Mouse (Mus musculus): ENCODE results near the gene Lef1. TPM values are rescaled to one million over a fixed set of nuclear protein-coding genes. Genes with fewer than 3 reads are reported as not detected.
A peak's percentile ranks its signal among the peaks of the same experiment; 100 is the strongest.

The Lef1 gene
- polyA plus RNA-seq, 1 experiment = 2.3 TPM

DNA sequence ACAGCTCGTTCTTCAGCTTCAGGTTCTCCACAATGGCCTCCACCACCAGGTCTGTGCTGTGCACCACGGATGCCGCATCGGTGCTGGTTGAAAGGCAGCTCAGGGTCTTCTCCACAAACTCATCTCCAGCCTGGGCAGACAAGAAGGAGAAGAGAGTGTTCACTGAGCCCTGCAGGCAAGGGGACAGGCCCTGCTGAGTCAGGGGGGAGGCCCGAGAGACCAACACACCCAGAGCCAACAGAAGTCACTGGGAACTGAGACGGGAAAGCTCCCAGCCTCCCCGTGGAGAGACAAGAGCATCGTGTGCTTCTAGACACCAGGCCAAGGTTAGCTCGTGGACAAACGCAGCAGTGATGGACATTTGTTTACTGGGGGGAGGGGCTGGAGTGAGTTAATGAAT, 138.2 kb downstream of the Lef1 start:
- no peak for DNase-seq (ENCODE audit: low spot score)

DNA sequence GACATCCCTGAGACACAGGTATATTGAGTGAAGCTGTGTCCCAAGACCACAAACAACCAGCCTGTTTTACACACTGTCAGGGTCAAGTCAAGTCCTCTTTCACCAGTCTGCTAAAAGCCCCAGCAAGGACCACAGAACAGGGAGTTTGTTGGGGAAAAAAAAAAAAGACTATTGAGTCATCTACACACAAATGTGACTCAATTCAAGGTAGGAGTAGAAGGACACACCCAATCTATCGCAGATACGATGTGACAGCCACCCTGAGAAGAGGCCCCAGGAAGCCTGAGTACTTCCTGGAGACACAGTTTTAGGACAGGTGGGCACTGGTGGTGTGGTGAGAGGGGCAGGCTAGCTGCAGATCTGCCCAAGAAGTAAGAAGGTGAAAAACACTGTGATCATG, 140.0 kb downstream of the Lef1 start:
- DNase-seq (ENCODE audit: low spot score) = no peak

DNA sequence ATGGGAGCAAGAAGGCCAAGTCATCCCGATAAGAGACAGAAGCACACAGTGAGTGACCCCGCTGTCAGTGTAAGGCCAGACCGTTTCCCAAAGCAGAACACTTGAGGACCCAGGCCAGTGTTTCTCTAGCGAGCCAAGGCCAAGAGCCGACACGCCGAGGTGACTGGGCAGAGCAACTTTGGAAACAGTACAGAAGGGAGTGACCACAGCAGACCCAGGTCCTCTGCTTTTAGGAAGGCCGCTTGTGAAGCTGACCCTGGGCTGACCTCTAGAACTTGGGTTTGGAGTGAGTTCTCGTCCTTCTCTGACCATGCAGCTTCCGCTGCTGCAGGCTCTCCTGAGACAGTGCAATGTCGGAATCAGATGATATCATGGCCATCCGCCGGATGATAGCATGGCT, 140.7 kb downstream of the Lef1 start:
- DNase-seq (ENCODE audit: low spot score) = no peak

DNA sequence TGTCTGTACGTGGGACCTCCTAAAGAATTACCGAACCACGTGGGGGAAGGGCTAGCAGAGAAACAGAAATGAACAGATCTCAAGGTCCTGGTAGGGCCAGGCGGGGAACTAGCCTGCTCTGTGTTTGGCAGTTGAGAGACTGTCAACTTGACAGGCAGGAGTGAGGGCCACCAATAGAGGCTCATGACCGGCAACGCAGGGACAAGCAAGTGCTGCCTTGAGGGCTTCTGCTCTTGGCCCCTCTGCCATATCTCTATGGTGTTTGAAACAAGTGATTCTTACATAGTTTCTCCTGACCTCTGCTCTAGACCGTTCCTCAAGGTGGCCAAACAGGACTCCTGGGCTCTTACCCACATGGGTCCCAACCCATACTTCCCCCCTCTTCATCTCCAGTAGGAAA, 141.3 kb downstream of the Lef1 start:
- DNase-seq (ENCODE audit: low spot score) = no peak

DNA sequence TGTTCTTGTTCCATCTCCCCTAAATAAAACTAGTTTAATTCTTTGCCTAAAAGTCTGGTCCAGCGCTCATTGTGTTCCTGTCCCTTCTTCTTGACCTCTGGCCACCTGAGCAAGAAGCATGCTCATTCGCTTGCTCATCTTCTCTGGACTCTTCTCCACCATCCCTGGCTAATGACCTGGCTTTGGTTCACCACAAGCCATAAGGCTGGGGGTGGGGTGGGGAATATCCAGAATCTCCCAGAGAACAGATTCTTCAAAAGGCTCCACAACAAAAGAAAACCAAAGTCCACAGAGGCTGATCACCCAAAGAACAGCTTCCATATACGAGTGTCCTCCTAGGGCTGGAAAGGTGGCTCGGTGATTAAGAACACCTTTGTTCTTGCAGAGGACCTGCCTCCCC, 144.7 kb downstream of the Lef1 start:
- DNase-seq (ENCODE audit: low spot score) = no peak

DNA sequence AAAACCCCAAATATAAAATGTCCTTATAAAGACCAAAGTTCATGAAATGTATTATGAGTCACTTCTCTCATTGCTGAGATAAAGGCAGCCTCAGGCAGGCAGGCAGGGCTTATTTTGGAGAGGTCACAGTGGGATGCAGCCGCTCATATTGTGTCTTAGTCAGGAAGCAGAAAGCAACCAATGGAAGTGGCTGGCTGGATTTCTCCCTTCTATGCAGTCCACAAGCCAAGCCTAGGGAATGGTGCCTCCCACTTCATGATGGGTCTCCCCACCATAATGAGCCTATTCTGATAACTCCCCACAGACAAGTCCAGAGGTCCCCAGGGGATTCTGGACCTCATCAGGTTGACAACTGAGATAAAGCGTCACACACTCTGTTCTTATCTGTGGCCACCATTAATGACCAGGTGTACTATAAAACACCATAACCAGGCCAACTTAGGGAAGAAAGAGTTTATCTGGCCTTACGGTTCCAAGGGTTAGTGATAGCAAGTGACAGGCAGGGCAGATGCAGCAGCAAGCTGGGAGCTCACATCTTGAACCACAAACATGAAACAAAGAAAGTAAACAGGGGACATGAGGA, 145.2 kb downstream of the Lef1 start:
- DNase-seq (ENCODE audit: low spot score) = no peak

DNA sequence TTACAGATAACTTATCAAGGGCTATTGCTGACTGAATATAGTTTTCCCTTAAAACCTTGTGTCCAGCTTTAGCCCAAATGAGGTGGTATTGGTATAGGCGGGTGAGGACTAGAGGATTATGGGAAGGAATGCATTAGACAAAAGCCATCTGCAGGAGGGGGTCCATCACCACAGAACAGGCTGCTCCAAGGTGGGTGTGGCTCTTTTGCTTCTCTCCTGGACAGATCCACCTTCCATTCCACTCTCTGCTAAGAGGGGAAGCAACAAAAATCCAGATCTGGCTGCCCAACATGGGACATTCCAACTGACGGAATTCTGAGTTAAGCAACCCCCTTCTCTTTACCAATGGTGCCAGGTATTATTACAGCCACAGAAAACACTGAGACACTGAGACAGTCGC, 148.7 kb downstream of the Lef1 start:
- DNase-seq (ENCODE audit: low spot score) = no peak

DNA sequence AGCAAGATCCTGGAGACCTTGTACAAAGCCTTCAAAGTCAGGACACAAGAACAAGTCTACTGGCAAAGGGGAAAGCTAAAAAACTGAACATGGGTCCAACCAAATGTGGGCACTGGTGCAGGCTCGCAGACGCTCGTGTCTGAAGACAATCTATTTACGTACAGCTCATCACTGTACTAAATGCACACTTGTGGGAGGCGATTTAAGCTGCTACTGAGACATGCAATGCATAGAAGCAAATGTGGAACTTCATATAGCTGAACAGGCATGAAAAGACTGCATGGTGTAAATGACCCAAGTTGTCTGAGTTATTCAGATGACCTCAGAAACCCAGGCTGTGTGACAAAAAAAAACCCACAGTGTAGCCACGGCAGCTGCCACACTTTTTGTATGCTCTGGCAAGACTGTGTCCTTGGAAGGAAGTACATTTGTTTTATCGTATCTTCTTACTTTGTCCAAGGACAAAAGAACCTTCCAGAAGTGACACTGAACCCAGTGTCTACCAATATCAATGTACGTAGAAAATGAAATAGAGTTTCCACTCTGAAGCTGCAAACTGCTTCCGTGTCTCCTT, 149.2 kb downstream of the Lef1 start:
- no peak for DNase-seq (ENCODE audit: low spot score)

DNA sequence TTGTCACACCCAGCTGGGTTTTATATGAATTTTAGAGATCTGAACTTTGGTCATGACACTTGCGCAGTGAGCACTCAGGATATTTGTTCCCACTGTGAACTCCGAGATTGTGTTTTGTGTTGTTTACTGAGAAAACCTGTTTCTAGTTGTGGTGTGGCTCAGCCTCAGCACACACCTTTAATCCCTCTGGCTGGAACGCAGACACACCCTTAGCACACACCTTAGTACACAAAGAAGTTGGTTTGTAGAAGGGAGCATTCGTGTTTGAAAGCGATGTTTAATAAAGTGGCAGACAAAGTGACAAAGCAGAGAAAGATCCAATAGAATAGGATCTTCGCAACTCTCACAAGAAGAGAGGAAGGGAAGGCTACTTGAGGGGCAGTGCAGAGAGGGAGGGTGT, 150.1 kb downstream of the Lef1 start:
- DNase-seq (ENCODE audit: low spot score) = no peak

DNA sequence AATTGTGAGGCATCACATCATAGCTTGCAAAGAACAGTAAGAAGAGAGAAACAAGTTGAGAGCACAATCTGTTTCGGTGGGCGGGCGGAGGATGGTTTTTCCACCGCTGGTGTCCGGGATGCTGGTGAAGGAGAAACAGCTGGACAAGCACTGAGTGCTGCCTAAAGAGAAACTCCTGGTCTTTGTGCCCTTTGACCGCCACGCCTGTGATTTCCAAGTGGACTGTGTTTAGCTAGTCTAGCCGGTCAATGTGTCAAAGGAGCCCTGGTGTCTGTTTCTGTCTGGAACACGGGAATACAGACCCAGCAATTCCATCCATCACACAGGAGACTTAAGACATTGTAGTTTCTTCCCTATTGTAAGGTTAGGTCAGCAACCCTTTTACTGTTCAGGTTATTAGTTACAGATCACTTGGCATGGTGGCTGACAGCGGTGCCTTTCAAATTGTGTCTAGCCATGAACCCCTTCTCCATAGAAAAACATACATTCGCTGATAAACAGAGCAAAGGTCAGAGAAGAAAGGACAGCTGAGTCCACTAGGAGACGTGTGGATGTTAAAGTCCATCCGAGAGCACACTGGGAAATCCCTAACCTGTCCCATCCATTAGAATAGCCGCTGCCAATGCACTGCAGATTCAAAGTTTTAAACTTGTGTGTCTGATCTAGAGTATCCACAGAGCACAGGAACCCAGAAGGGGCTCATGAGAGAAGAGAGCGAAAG, 153.7 kb downstream of the Lef1 start:
- DNase-seq (ENCODE audit: low spot score) = no peak

DNA sequence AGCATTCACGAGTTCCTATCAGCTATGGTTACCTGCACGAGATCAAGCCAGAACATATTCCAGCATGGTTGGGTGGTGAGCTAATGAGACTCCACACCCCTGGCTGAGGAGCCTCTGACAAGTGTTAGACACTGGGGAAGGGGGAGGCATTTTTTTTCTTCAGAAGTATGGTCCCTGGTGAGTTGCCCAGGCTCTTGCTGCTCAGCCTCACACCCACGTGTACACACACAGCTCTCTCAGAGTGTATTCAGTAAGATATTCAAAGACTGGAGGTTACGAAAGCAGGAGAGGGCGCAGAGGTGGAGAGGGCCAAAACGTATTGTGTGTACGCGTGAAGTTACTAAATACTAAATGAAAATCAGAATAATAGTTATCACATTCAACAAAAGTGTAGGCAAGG, 155.2 kb downstream of the Lef1 start:
- DNase-seq (ENCODE audit: low spot score) = no peak

DNA sequence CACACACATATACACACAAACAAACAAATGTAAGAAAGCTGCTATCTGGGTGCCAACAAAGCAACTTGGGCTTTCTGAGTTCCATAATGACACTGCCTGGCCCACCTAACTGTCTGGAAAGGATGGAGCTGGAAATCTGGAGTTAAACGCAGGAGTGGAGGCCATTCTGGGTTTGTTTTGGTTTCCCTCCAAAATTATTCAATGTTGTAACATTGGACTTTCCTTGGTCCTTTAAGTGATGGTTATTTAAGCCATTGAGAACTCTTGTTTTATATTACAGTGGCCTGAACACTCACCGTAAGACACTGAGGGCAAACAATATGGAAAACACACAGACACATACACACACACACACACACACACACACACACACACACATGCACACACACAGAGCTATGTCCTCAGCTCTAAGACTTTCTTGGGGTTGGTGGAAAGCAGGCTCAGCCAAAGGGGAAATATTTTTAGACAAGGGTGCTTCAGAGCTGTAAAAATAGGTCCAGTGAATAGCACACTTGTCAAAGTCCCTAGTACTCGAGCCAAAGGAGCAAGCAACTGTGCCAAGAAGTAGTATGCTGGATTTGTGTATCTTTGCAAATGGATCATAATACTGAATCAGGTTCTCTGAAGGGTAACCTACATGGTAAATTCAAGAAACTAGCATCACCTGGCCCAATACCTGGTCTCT, 156.2 kb downstream of the Lef1 start:
- no peak for DNase-seq (ENCODE audit: low spot score)

DNA sequence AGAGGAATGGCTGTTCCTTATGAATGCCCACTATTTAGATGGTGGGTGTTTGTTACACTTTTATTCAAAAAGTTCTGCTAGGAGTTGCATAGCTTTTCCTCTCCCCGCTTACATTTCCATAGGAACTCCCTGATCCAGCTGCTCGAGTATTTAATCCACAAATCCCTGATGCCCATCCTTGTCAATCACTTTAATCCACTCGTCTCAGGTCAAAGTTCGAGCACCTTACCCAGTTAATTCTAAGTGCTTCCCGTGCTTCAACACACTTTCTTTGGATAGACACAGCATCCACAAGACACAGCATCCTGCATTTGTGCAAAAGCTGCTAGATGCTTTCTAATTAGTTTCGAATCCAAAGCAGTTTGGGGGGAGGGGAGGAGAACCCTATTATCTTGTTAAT, 160.1 kb downstream of the Lef1 start:
- DNase-seq (ENCODE audit: low spot score) = no peak

DNA sequence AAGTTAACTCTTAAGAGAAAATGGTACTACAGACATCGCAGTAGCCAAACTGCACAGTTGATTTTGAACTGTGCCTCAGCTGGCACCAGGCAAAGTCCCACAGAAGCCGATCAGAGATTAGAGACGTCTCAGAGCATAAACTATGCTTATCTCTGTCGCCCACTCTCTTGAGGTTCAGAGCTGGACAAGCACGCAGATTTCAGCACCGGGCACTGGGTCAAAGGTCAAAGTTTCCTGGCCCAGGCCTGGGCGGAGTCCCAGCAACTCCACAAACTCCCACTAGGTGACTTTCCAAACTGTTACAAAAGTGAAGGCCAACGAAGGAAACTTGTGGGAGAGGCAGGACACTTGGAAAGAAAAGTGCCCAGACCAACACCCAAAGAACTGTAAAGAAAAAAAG, 160.9 kb downstream of the Lef1 start:
- no peak for DNase-seq (ENCODE audit: low spot score)

DNA sequence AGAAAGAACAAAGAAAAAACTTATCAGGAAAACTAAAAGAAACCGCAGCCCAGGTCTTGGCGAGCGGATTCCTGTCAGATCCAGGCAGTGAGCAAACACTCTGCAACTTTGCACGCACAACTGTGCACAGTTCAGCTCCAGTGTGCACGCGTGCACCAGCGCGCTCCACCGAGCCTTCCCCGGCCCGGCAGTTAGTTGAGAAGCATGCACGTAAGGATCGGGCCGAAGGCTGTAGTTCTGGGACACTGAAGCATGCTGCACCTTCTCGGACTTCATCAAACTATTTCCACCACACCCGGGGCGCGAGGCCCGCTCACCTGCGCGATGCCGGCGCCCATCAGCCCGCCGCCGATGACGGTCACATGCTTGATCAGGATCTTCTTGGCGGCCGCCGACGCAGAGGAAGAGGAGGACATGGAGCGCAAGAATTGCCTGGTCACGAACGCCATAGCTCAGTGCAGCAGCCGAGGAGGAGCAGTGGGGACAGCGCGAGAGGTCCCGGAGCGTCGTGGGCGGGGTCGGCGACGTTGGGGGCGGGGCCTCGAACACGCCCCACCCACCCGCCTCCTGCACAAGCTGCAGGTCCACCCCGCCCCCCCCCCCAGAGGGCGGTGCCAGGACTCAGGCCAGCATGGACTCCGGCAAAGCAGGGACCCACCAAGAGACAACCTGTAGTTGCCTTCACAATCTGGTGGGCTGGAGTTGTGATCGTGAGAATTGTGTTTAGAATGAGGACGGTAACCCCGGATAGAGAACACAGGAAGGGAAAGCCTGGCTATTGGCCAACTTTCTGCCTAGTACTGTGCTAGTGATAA, 161.5 kb downstream of the Lef1 start, which contains the start of gene Hadh:
TSS of gene Hadh (minus strand) at position 543 of the 815 bp plus-strand sequence.
- DNase-seq (ENCODE audit: low spot score) = peak; percentile 65

DNA sequence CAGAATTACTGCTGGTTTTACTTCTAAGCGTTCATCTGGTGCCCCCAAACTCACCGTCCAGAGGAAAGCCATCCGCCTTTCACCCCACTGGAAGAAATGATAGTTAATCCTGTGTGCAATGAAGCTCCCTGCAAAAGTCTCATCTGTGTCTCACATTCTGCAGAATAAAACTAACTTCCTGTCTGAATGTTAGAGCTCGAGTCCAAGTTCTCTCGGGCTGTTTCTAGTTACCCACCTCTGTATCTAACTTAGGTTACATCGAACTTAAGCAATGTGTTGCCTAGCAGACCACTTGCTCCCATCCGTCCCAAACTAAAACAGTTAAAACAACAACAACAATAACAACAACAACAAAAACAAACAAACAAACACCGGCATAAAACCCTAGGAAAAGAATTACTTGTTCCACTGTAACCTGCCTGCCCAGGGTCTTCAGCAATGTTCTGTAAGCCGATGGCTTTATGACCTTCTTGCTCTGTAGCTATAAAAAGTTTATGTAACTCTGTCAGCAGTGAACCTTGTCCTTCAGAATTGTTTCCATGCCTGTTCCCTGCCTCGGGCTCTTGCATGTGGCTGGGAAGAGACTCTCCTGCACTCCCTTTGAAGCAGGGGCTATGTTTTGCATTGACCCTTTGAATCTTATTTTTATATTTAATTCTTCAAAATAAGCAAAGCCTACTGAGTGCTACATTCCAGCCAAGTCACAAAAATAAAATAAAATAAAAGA, 162.3 kb downstream of the Lef1 start:
- DNase-seq (ENCODE audit: low spot score) = no peak

Other genes with a start within 250 kb of the Lef1 start
- gene Hadh, start 161.6 kb downstream of the Lef1 start, polyA plus RNA-seq (2012; rRNA removed) = 109 TPM in 2 replicates
- gene Cyp2u1, start 192.8 kb downstream of the Lef1 start, polyA plus RNA-seq (2012; rRNA removed) = 2.5 and 2.8 TPM in 2 replicates